Mouse (Mus musculus) midbrain, postnatal 0 days (tissue): ENCODE data around the gene Kcnc2. TPM values are rescaled to one million over a fixed set of nuclear protein-coding genes. Genes with fewer than 3 reads are reported as not detected.
A peak's percentile ranks its signal among the peaks of the same experiment; 100 is the strongest.

Experiments used
- ATAC-seq: fragments of 200-750 bp; cut with Nextera tagmentation; 2 replicates; pipeline ENCODE4 v1.8.0; 2017; ENCODE audit warnings: moderate number of reproducible peaks, mild to moderate bottlenecking, moderate TSS enrichment, moderate library complexity; ENCODE audit not compliant: low FRiP score
- DNase-seq: peaks from one replicate; pipeline ENCODE4 v3.0.0-alpha.2; 2015; ENCODE audit warnings: low spot score
- H3K27ac ChIP-seq: fragments of 300-500 bp; sonication (generic); 2 replicates; pipeline ENCODE4 v1.5.1; 2014; ENCODE audit warnings: low read depth, mild to moderate bottlenecking, low read length, mixed read lengths
- H3K27me3 ChIP-seq: fragments of 300-500 bp; sonication (generic); 2 replicates; pipeline ENCODE4 v1.6.1; 2014; ENCODE audit warnings: low read length, control low read depth, mixed read lengths; ENCODE audit not compliant: insufficient read depth
- H3K36me3 ChIP-seq: fragments of 300-500 bp; sonication (generic); 2 replicates; pipeline ENCODE4 v1.6.1; 2014; ENCODE audit warnings: low read length, control low read depth, mixed read lengths; ENCODE audit not compliant: insufficient read depth
- H3K4me1 ChIP-seq: fragments of 300-500 bp; sonication (generic); 2 replicates; pipeline ENCODE4 v1.6.1; 2014; ENCODE audit warnings: mild to moderate bottlenecking, control low read depth, antibody characterized with exemption, low read length, mixed read lengths; ENCODE audit not compliant: insufficient read depth
- H3K4me2 ChIP-seq: fragments of 300-500 bp; sonication (generic); 2 replicates; pipeline ENCODE4 v1.6.1; 2014; ENCODE audit warnings: low read depth, mild to moderate bottlenecking, low read length, mixed read lengths; ENCODE audit not compliant: poor library complexity, severe bottlenecking
- H3K4me3 ChIP-seq: fragments of 300-500 bp; sonication (generic); 2 replicates; pipeline ENCODE4 v1.5.1; 2014; ENCODE audit warnings: low read depth, mild to moderate bottlenecking, low read length, moderate library complexity
- H3K9ac ChIP-seq: fragments of 300-500 bp; sonication (generic); replicated peaks from 2 replicates; pipeline ENCODE4 v1.6.1; 2014; ENCODE audit warnings: mild to moderate bottlenecking, low read length, moderate library complexity, mixed read lengths; ENCODE audit not compliant: poor library complexity, severe bottlenecking
- H3K9me3 ChIP-seq: fragments of 300-500 bp; sonication (generic); 2 replicates; pipeline ENCODE4 v1.6.1; 2016; ENCODE audit warnings: low read length, control low read depth
- CTCF ChIP-seq: IDR thresholded peaks from 2 replicates; pipeline ENCODE4 v1.5.1; 2016; ENCODE audit warnings: antibody characterized with exemption, mild to moderate bottlenecking
- WGBS: fragments of 180-500 bp; shearing (Covaris S2); extraction: QIAGEN DNeasy Blood & Tissue Kit; methylation state at CpG from one replicate; pipeline ENCODE4 v1.1.7; 2014; 5-methylcytosine and 5-hydroxymethylcytosine counted together
- polyA plus RNA-seq: library from polyadenylated mRNA; unstranded; fragments of >200 nt; fragmentation: Nextera tagmentation; extraction: Ambion mirVana; gene quantifications from 2 replicates; pipeline ENCODE4 v1.2.1, GENCODE M21; 2015
- total RNA-seq: library from RNA; depleted of rRNA; stranded (reverse); fragments of >200 nt; gene quantifications from 2 replicates; pipeline ENCODE4 v1.2.3, GENCODE M21; 2014

Gene Kcnc2
- total and polyA plus RNA-seq, 2 experiments from 2014 or later = 7.0 to 20.6 TPM

DNA sequence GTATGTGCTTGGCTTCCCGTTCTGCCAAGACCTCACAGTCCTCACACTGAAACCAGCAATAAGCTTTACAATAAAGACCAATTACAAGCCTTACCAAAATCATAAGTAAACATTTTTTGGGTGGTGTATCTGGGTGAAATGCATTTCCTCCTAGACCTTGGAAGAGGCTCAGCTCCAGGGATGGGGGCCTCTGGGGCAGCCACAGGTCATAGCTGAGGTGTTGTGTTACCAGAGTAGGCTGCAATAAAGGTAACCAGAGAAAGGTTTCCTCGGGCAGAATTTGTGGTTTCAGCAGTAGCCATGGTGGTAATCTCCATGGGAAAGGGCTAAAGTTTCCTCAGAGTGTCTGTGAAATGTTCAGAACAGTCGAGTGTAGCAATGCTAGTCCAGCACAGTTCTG is 97.4 kb downstream of the Kcnc2 start:
- 80% methylated on average over 3 of the region's 3 CpGs for WGBS

DNA sequence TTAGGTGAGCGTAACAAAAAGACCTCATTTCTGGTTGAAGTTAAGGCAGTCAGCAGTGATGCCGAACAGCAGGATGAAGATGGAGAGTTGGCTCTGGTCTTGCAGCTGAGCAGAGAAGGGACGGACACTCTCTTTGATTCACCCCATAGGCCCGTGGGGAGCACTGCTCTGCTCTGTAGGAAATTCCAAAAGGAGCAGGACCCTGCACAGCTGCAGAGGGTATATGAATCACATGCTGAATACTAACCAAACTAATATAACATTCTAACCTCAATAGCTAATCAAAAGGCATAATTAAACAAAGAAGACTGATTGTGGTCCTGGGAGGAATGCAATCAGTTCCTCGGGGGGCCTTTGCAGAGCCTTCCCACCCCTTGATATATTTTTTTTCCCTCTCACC is 106.2 kb downstream of the Kcnc2 start:
- H3K27ac ChIP-seq = no peak overlapping the region
- no peaks in the 10 kb centered on the region for H3K36me3 ChIP-seq
- DNase-seq = no peak
- no peak overlapping the region for H3K9ac ChIP-seq
- no peak for TF ChIP-seq CTCF
- no peaks in the 10 kb centered on the region for H3K4me1 ChIP-seq
- ATAC-seq = no peak
- WGBS = 81% methylated on average over 5 of the region's 5 CpGs
- no peaks in the 10 kb centered on the region for H3K9me3 ChIP-seq
- H3K4me3 ChIP-seq = no peak overlapping the region
- no peaks in the 10 kb centered on the region for H3K27me3 ChIP-seq
- no peak overlapping the region for H3K4me2 ChIP-seq

More for the DNA sequence above, 97.4 kb downstream of the Kcnc2 start:
- Histone ChIP-seq H3K4me2 (no peak overlapping the region), H3K4me1 (no peaks in the 10 kb centered on the region), H3K9me3 (no peaks in the 10 kb centered on the region), H3K4me3 (no peak overlapping the region), H3K36me3 (no peaks in the 10 kb centered on the region), H3K27ac (no peak overlapping the region), H3K9ac (no peak overlapping the region), H3K27me3 (no peaks in the 10 kb centered on the region)
- ATAC-seq (no peak), DNase-seq (no peak)
- TF ChIP-seq CTCF = no peak

DNA sequence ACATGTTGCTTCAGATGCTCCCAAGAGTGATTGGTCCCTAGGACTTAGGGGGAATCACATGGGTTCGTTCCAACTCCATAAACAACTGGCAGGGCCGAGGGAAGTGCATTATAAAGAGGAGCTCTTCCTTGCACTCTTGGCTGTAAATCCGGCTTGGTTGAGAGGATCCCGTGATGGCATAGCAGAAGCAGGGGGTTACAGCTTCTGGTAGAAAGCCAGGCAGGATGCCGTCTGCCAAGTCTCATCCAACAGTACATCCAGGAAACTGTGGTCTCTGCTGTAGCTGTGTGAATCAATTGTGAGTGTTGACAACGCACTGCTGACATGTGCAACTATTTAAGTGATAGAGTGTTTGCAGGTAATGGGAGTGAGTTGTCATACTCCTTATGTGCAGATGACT is 107.5 kb downstream of the Kcnc2 start:
- DNase-seq (peak; percentile 66), ATAC-seq (no peak)
- whole genome bisulfite sequencing = 81% methylated on average over 6 of the region's 6 CpGs
- Histone ChIP-seq H3K27ac (no peak overlapping the region), H3K36me3 (no peaks in the 10 kb centered on the region), H3K4me2 (no peak overlapping the region), H3K9ac (no peak overlapping the region), H3K27me3 (no peaks in the 10 kb centered on the region), H3K4me1 (no peaks in the 10 kb centered on the region), H3K9me3 (no peaks in the 10 kb centered on the region), H3K4me3 (no peak overlapping the region)
- no peak for TF ChIP-seq CTCF

DNA sequence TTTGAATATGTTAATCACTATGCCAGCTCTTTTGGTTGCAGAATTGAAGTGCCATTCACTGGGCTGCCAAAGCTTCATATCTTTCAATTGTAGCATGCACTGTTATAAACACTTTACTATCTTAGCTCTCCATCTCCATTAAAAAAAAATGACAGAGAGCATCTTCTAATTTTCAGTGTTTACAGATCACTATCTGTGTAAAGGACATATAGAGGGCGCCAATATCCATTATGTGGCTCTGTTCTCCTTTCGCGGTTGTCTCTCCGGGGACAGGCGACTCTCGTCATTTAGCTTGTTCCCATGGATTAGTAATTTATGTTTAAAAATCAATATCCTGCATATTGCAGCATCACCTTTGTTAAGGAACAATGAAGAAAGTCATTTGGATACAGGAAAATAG is 109.7 kb downstream of the Kcnc2 start:
- 86% methylated on average over 6 of the region's 6 CpGs for WGBS
- TF ChIP-seq CTCF = no peak
- no peak overlapping the region for H3K27ac ChIP-seq

DNA sequence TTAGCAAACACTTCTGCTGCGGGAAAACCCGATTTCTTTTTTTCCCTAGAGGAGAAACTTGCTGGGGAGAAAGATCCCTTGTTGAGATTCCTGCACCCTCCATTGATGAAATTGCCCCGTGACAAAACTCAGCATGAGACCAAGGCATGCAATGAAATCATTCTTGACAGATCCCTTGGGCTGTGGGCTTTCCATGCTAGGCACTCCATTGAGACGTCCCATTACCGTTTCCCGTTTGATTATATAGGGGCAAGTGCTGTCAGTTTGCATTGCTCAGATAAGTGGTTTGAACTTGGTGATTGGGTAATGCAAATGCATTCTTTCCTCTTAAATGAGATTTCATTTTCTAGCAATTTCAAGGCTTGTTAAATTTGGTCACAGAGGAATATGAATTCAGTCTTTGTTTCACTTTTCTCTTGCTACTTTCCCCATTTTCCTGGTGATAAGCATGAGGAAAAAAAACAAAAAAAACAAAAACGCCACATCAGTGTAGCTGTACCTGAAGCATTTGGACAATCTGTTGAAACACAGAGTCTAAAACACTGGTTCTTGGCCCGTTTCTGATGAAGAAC is 123.6 kb downstream of the Kcnc2 start:
- DNase-seq = peak; percentile 17
- Histone ChIP-seq H3K4me3 (no peak overlapping the region), H3K4me2 (no peak overlapping the region), H3K27ac (no peak overlapping the region), H3K9ac (no peak overlapping the region), H3K36me3 (no peaks in the 10 kb centered on the region), H3K9me3 (no peaks in the 10 kb centered on the region), H3K27me3 (no peaks in the 10 kb centered on the region), H3K4me1 (no peaks in the 10 kb centered on the region)
- TF ChIP-seq CTCF = no peak
- ATAC-seq = no peak
- 35% methylated on average over 8 of the region's 8 CpGs for WGBS

More for the DNA sequence above, 109.7 kb downstream of the Kcnc2 start:
- H3K4me1 ChIP-seq = no peaks in the 10 kb centered on the region
- no peak overlapping the region for H3K4me2 ChIP-seq
- DNase-seq (no peak), ATAC-seq (no peak)
- no peaks in the 10 kb centered on the region for H3K36me3 ChIP-seq
- H3K27me3 ChIP-seq = no peaks in the 10 kb centered on the region
- no peak overlapping the region for H3K4me3 ChIP-seq
- no peak overlapping the region for H3K9ac ChIP-seq
- H3K9me3 ChIP-seq = no peaks in the 10 kb centered on the region

DNA sequence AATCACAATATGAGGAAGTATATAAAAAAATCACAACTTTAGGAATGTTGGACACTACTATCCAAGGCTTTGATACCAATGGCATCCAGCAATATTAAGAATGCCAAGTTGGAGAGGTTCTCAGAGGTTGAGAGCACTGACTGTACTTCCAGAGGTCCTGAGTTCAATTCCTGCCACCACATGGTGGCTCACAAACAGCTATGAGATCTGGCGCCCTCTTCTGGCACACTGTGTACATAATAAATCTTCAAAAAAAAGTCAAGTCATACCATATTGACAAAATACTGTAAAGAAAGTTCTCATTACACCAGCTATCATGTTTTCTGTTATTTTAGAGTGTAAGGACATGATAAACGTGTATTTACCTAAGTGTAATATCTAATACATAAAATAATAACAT is 126.3 kb downstream of the Kcnc2 start:
- no peak for DNase-seq
- ATAC-seq = no peak
- Histone ChIP-seq H3K4me3 (no peak overlapping the region), H3K4me1 (no peaks in the 10 kb centered on the region), H3K27me3 (no peaks in the 10 kb centered on the region), H3K9me3 (no peaks in the 10 kb centered on the region), H3K4me2 (no peak overlapping the region), H3K36me3 (no peaks in the 10 kb centered on the region), H3K27ac (no peak overlapping the region), H3K9ac (no peak overlapping the region)
- peak; percentile 38 for TF ChIP-seq CTCF
- WGBS = 62% methylated on average over 2 of the region's 2 CpGs
